Mouse (Mus musculus): ENCODE measurements around the gene Gm28051.

Gene Gm28051

DNA sequence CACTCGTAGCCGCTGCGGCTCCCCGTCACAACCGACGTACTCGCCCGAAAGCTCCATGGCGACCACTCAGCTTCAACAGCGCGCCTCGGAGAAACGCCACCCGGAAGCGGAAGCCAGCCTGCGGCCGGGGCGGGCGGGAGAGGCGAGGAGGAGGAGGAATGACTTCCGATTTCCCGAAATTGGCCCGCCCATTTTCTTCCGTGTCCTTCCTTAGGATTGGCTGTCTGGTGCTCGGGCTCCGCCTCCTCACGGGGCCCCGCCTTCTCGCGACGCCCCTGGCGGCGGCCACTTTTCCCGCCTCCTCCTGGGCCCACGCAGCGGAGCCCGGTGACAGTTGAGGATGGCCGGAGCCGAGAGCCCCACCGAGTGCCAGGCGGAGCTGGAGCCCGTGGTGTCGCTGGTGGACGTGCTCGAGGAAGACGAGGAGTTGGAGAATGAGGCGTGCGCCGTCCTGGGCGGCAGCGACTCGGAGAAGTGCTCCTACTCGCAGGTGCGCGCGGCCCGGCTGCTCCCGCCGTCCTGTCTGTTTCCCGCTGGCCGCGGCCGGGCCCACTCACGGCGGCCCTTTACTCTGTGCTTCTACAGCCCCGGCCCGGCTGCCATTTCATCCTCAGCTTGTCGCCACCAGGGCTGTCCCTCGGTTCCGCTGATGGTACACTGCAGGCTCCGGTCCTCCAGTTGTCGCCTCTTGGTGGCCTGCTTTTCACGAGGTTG is at the start of gene Gm28051, which contains the start of the genes Gon7 and Ubr7:
TSS of gene Gm28051 (minus strand) at position 77 of the 714 bp plus-strand sequence.
TSS of gene Gon7 (minus strand) at position 115 of the 714 bp plus-strand sequence.
TSS of gene Ubr7 (plus strand) at position 279 of the 714 bp plus-strand sequence.
- peak; percentile 95 for DNase-seq (ENCODE audit: low spot score)

DNA sequence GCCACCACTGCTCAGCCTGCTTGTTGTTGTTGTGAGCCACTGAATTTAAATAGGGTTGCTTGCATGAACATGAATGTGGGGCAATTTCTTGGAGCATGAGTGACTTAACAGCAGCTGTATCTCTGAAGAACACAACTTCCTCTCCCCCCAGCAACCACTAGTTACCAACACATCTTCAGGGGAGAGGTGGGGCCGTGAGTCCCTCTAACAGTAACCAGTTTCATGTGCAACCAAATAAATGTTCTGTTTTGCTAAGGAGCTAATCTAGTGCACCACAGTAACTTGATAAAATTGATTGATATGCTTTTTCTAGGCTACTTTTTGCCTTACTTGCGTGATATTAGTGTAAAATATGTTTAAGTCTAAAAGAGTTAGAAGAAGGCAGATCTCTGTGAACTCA is 42.0 kb upstream of the Gm28051 start:
- no peak for DNase-seq (ENCODE audit: low spot score)

DNA sequence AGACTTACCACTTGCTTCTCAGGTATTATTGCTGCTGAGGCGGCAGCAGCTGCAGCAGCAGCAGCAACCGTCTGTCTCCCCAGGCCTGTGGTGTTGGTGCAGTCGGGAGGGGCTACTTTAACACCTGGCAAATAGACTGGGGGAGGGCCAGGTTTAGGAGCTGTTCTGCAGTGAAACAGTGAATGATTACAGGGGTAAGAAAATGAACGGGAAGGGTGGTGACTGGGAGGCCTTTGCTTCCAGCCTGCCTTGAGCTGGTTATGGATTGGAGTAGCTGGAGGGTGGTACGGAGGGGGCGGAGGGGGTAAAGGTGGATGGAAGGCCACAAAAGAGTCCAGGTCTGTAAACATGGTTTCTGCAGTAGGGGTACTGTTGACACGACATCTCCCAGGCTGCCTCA is 30.4 kb upstream of the Gm28051 start:
- DNase-seq (ENCODE audit: low spot score): no peak

DNA sequence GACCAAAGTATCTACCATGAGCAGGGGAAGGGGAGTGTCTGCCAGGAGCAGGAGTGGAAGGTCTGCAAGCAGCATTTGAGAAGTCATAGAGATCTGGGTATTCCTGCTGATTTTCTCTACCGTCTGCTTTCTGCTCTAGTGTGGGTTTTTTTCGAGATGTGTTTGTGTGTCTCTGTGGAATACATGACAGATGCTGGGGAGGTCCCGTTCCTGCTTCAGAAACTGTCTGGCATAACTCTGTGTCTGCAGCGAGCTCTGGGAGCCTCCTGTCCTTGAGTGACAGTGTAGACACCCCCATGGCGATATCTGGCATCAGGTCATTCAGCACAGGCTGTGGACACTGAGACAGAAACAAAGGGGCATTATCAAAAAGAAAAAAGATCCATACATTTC is 28.0 kb upstream of the Gm28051 start:
- no peak for DNase-seq (ENCODE audit: low spot score)

DNA sequence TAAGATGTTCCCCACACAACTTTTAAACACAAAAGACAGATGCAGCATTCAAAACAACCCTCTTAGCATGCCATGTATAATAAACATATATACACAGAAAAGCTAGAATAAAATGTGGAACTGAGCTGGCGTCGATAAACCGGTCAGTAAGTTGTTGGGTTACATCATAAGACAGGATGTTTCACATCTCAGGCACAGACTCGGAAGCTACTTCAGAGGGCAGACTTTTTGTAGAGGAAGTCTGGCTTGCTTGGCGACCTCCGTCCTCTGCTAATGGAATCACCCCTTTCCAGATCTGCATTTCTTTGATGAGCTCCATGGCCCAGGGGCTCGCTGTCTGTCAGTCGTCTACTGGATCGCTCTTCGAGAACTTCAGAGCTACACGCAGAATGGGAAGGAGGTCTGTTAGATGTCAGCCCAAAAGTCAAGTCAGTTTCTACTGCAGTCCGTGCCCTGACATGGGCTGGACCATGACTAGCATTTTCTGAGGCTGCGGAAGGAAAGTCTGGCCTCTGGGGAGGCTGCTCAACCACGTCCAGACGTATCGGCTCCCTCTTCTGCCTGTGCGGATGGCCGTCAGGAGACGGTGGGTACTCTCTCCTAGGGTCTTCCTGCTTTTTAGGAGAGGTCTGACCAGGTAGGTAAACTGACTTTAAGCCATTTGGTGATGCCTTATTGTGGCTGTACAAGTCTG is 27.5 kb upstream of the Gm28051 start:
- DNase-seq (ENCODE audit: low spot score): no peak

DNA sequence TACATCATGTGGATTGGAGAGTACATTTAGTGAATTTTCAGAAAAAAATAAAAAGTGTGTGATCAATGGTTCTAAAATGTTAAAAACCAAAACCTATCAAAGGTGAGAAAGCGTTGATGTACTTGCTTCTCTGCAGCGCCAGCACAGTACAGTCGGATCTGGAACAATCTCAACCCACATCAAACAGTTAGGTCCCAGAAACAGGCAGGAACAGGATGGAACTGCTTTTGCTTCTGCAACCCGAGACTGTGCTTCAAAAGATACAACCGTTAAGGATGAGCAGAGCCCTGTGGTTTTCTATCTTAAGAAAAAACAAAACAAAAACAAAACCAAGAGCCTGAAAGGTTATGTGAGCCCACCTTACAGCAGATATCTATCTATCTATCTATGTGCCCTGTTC is 25.3 kb upstream of the Gm28051 start:
- DNase-seq (ENCODE audit: low spot score): no peak

DNA sequence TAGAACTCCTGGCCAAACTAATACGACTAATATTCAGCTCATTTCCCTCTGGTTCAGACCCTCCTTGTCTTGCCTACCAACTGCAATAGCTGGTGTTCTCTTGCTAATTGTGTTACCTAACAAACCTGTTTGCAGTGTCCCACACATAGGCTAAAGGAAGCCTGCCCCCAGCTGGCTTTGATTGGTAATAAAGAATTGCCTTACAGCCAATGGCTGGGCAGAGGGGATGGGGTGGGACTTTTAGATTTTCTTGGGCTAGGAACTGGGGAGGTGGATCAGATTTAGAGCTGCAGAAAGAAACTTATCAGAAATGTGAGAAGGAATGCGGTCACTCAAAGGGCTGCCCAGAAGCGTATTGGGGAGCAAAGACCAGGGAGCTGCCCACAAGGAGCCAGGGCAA is 21.9 kb upstream of the Gm28051 start:
- no peak for DNase-seq (ENCODE audit: low spot score)

DNA sequence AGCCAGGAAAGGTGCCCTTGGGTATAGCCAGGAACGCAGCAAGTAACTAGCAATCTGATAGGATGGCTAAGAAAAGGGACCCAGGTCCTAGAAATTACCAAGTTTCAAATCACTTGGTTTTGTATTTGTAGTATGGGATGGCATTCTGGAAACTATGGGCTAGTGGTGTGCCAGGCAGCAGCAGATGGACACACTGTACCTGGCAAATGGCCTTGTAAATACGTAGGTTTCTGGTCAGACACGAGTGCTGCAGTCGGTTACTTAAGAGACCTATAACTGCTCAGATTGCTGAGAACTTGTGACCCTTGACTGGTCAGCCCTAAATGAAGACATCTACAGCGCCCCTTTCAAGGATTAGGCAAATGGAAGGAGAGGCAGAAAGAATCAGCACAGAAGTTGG is 20.6 kb upstream of the Gm28051 start:
- DNase-seq (ENCODE audit: low spot score): no peak

DNA sequence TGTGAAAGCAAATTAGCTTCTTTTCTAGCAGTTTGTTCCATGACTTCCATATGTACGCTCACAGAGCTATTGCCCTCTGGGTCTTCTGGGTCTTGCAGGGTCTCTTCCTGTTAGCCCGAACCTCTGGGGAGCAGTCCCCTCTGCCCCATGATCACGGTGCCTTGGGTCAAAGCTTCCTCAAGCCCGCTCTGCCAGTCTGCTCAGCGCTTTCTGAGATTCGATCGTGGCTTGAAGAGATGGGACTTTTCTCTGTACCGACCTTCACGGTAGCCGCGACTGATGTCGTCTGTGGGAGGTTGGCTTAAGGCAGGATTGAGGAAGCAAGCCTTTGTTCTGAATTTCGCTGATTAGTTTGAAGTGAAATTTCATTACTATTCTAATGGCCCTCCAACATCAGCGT is 18.5 kb upstream of the Gm28051 start:
- no peak for DNase-seq (ENCODE audit: low spot score)

DNA sequence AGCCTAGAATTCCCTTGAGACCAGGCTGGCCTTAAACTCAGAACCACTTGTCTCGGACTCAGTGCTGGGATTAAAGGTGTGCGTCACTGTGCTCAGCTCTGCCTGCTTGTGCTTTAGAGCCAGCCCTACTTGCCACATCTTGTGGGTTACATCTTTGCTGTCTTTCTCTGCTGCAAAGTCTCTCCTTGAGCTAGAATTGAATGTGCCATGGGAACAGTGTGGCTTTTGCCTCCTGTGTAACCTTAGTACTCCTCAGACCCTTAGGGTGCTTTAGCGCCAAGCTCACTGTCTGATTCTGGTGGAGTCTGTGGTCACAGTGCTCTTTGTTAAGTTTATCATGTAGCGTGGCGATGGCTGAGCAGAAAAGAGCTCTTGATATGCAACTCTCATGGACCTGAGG is 15.1 kb upstream of the Gm28051 start:
- DNase-seq (ENCODE audit: low spot score): no peak

DNA sequence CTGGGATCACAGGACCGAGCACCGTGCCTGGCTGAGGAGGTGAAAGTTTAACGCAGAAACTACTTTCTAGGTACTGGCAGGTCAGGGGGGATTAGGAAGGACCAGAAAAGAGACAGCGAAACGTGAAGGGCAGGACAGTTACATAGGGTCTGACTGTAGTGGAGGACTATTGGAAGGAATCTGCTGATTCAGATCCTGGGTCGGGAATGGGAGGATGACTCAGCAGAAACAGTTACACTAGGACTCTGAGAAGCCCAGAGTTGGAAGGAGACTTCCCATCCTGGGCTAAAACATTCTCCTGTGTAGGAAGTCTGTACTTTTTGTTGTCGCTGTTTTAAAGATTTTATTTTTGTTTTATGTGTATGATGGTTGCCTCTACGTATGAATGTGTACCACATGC is 14.0 kb upstream of the Gm28051 start:
- DNase-seq (ENCODE audit: low spot score): no peak

DNA sequence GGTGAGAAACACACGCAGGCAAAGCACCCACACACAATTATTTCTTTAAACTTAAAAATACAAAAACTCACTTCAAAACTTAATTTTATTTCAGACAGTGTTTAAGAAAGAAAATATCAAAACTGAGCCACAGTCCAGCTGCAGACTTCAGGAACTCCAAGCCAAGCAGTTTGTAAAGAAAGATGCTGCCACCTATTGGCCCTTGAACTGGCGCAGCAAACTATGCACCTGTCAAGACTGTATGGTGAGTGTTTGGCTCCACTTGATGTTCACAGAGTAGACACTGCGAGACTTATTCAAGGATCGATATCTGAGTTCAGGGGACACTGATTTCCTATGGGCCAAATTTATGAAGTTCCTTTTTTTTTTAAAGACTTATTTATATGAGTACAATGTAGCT is 11.4 kb upstream of the Gm28051 start:
- DNase-seq (ENCODE audit: low spot score): no peak

DNA sequence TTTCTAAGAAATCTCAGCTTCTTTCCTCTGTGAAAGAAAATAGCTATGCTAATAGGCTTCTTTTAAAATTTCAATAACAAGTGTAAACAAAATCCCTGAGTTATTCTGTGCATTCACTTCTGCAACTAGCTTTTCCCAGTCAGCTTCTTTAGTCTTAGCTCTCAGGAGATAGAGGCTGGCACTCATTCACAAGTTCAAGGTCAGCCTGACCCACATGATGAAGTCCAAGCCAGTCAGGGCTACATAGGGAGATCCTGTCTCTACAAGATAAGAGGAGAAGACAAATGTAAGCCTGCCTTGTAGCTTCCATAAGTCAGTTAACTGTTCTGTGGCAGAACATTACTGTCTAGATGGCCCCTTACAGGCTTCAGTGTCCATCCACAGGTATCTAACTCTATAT is 6.1 kb upstream of the Gm28051 start:
- no peak for DNase-seq (ENCODE audit: low spot score)

DNA sequence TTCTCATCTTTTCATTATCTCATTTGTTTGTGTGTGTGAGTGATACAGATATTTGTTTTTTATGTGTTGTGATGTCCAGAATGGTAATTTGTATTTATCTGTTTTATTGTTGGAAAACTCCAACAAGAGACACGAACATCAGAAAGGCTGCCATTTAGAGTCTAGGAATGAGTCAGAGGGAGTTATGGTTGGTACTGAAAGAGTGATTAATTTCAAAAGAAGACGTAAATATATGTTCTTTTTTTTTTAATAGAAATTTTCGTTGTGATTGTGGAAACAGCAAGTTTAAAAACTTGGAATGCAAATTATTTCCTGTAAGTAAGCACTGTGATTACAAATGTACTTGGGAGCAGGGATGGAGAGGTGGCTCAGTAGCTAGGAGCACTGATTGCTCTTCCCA is 4.1 kb upstream of the Gm28051 start:
- DNase-seq (ENCODE audit: low spot score): no peak

DNA sequence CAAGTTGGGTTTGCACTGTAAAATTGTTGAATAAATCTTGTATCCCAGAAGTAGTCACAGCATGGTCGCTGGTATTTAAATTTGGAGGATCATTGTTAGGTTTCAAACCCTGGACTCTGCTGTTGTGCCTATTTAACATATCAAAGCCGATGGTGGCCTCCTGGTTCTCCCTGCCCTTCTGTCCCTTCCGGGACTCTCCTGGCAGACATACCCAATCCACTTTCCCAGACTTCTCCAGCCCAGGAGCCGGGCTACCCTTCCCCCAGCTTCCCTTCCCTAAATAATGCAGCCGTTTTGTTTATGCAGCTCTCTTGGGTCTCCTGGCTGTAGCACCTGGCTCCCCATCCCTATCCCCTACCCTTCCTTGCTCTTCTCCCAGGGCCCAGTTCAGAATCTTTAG is 1.4 kb upstream of the Gm28051 start:
- DNase-seq (ENCODE audit: low spot score): no peak

DNA sequence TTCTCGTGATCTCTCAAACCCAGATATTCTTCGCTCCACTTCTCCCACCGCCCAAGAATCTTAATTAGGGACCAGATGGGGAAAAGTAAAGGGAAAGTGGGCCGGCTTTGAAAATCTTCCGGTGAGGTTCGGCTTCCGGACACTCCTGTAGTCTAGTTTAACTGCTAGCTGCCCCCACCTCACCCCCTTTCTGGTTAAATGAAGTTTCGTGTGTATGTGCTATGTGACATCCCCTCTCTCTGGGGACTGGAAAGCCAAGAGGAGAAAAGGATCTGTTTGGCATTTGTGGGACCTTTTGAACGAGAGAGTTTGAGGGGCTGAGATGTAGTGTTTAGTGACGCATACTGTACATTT is 815 bp upstream of the Gm28051 start, which contains the start of gene Gm20604:
TSS of gene Gm20604 (minus strand) at position 270 of the 354 bp plus-strand sequence.
- no peak for DNase-seq (ENCODE audit: low spot score)

DNA sequence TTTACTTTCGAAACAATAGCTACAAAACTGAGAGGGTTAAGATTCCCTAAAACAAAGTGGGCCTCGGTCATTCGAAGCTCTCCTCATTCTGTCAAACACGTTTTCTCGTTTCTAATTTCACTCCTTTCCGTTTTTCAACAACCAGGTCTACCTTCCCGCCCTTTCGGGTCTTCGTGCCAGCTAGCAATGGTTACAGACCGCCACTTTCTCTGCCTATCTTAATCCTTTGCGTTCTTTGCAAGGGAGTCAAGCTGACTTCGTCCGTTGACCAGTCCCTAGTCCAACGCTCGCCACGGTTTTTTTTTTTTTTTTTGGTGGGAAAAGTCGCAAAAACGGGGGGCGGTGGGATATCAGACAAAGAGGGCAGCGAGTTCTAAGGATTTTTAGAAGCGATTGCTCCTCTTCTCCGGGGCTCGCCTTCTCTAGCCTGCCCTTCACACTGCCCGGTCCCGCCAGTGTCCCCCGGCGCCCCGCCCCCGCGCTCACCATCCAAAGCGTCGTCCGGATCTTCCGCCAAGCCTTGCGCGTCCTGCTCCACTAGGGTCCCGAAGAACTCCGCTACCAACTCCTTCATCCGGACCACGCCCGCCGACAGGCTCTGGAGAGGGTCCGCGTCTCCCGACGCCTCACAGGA is 393 bp downstream of the Gm28051 start:
- no peak for DNase-seq (ENCODE audit: low spot score)

DNA sequence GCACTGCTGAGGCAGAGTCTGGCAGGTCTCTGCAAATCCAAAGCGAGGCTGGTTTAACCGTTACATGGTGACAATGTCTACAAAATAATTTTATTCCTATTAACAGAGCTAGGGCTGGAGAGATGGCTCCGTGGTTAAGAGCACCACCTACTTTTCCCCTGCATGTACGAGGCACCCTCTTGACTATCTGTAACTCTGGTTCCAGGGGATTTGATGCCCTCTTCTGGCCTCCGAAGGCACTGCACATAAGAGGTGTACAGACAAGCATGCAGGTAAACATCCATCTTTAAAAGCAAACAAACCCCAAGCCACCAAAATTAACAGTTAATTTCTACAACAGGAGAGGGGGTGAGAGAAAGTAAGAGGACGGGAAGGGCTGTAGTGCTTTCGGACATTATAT is 1.3 kb downstream of the Gm28051 start:
- no peak for DNase-seq (ENCODE audit: low spot score)

DNA sequence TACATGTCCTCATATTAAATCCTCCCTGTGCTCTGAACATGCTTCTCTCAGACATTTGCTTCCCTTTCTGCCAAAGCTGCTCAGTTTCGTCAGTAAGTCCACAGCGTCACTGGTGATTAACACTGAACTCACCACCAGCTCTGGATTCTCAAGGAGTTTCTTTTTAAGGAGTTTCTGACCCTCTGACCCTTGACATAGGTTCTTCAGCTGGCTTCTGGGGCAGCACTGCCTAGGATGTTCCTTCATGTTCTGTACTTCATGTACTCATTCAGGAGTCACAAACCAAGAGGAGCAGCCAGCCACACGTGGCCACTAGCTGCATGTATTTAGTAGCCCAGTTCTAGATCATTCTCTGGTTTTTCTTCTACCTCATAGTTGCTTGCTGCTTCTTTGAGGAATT is 9.3 kb downstream of the Gm28051 start:
- no peak for DNase-seq (ENCODE audit: low spot score)

DNA sequence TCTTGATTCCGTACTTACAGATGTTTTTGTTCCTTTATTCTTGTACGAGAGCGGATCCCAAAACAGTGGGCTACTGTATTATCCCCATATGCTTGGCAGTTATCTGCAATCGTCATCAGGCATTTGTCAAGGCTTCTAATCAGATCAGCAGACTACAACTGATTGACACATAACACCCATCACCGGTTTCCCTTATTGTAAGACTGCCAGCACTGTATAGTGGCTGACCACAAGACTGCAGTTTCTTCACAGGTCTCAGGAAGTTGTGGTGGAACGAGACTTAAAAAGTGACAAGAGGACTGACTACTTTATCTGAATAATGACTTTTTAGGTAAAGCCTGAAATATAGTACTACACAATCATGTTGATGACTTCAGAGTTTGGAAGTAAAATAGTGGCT is 12.7 kb downstream of the Gm28051 start:
- no peak for DNase-seq (ENCODE audit: low spot score)

DNA sequence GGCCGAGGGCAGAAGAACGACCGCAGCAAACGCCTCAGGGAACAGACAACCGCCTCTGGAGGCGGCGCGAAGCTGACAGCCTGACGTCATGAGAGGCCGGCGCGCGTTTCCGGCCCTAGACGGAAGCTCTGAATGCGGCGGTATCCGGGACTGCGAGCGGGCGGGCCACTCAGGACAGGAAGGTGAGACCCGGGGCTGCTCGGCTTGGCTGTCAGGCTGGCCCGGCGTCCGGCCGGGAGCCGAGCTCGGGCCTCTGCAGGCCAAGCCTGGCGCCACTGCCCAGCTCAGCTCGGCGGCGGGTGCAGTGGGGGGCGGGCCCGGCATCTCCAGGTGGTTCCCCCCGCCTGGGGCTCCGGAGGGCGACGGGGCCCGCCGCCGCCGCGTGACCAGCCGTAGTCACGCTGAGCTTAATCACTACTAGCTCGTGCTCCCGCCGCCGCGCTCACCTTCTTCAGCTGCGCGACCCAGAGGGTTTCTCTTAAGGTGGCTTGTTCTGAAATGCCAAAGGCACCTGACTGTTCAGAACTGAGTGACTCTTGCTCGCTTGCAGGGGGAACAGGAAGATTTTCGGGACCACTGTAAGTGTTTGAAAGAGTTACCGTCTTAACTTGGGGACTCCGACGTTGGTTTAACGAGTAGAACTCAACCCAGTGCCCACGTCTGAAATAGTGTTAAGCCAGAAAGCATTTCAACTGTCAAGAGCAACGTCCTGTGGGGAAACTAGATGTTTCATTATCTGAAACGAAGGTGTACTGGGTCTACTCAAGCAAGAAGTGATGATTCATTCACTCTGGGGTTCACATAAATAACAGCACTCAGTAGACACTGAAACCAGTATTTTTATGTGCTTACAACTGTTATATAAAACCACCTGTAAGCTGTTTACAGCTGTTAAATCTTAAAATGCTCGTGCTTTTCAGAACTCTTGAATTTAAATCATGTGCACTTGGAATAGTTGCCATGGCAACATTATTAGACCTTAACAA is 13.7 kb downstream of the Gm28051 start, which contains the start of the genes Moap1 and Tmem251:
TSS of gene Moap1 (minus strand) at position 73 of the 986 bp plus-strand sequence.
TSS of gene Tmem251 (plus strand) at position 174 of the 986 bp plus-strand sequence.
- DNase-seq (ENCODE audit: low spot score): peak; percentile 77
